Mouse (Mus musculus) ES-E14 (cell line): Measurements from ENCODE around the gene Ppm1h. TPM values are rescaled to one million over a fixed set of nuclear protein-coding genes. Genes with fewer than 3 reads are reported as not detected.

Experiments
- DNase-seq: peaks from one replicate; pipeline ENCODE4 v3.0.0-alpha.2; 2013; ENCODE audit warnings: low read depth, low spot score
- H3K27ac ChIP-seq: 2 replicates; pipeline ENCODE4 v1.5.1; 2012; ENCODE audit warnings: low read depth, mild to moderate bottlenecking, low read length, moderate library complexity, mixed read lengths; ENCODE audit not compliant: poor library complexity, insufficient read depth, severe bottlenecking
- H3K36me3 ChIP-seq: 2 replicates; pipeline ENCODE4 v1.6.1; 2012; ENCODE audit warnings: mild to moderate bottlenecking, low read length, moderate library complexity, mixed read lengths; ENCODE audit not compliant: control insufficient read depth, poor library complexity, insufficient read depth, severe bottlenecking
- H3K4me1 ChIP-seq, 2 experiments: fragments of 150-350 bp in 1 of 2; sonication (generic) in 1 of 2; 2 replicates each; pipeline ENCODE4 v1.6.1; 2012; ENCODE audit warnings: low read length in 2 of 2, mild to moderate bottlenecking in 1 of 2, mixed read lengths in 1 of 2; ENCODE audit not compliant: control insufficient read depth in 2 of 2, insufficient read depth in 2 of 2, poor library complexity in 1 of 2
- H3K4me3 ChIP-seq, 2 experiments: fragments of 150-350 bp in 1 of 2; sonication (generic) in 1 of 2; 2 replicates each; pipeline ENCODE4 v1.5.1; 2012; ENCODE audit warnings: low read length in 2 of 2, low read depth in 1 of 2, mild to moderate bottlenecking in 1 of 2, mixed read lengths in 1 of 2; ENCODE audit not compliant: insufficient read depth in 1 of 2, poor library complexity in 1 of 2, severe bottlenecking in 1 of 2
- H3K9ac ChIP-seq: 2 replicates; pipeline ENCODE4 v1.6.1; 2012; ENCODE audit warnings: low read depth, mild to moderate bottlenecking, low read length, mixed read lengths; ENCODE audit not compliant: poor library complexity, insufficient read depth, severe bottlenecking
- H3K9me3 ChIP-seq: fragments of 150-350 bp; sonication (generic); 2 replicates; pipeline ENCODE4 v1.6.1; 2012; ENCODE audit warnings: low read depth, mild to moderate bottlenecking, low read length; ENCODE audit not compliant: control insufficient read depth, insufficient read depth
- CHD2 ChIP-seq: IDR thresholded peaks from 2 replicates; pipeline ENCODE4 v1.6.1; 2014; ENCODE audit warnings: mild to moderate bottlenecking, low read depth, low read length, inconsistent platforms
- HCFC1 ChIP-seq: IDR thresholded peaks from 2 replicates; pipeline ENCODE4 v1.6.1; 2012; ENCODE audit warnings: low read length, inconsistent platforms, borderline replicate concordance; ENCODE audit not compliant: insufficient read depth
- MAFK ChIP-seq: IDR thresholded peaks from 2 replicates; pipeline ENCODE4 v1.6.1; 2014; ENCODE audit warnings: mild to moderate bottlenecking, low read depth, low read length, inconsistent platforms; ENCODE audit not compliant: insufficient read depth
- ZC3H11A ChIP-seq: IDR thresholded peaks from 2 replicates; pipeline ENCODE4 v1.6.1; 2012; ENCODE audit warnings: low read depth, mild to moderate bottlenecking, inconsistent platforms, low read length, borderline replicate concordance
- ZNF384 ChIP-seq: IDR thresholded peaks from 2 replicates; pipeline ENCODE4 v1.6.1; 2012; ENCODE audit warnings: low read depth, low read length, inconsistent platforms
- in situ Hi-C, 2 experiments: fragments of 600-800 bp; cut with MboI; formaldehyde crosslinking; loops; one replicate each; pipeline ENCODE4 v1.15.1; 2025; ENCODE audit warnings: low sequenced_read_pairs in 2 of 2, inconsistent platforms in 1 of 2; ENCODE audit not compliant: unreplicated experiment in 2 of 2
- total RNA-seq: library from RNA; depleted of rRNA; stranded (reverse); fragments of 300-350 nt; gene quantifications from 2 replicates; pipeline ENCODE4 v1.2.3, GENCODE M21; 2012

Ppm1h gene
- total RNA-seq, 1 experiment, result 4.5 TPM

GRCm38 (mm10) chr10:122802901-122803300 is 124.3 kb downstream of the Ppm1h start:
- no peak overlapping the region for H3K4me3 ChIP-seq
- no peaks in the 10 kb centered on the region for H3K36me3 ChIP-seq
- no peak overlapping the region for H3K9ac ChIP-seq
- DNase-seq, result peak; percentile 83
- TF ChIP-seq HCFC1 (no peak), CHD2 (no peak), MAFK (no peak), ZNF384 (no peak), ZC3H11A (no peak)
- H3K4me1 ChIP-seq, result peaks cover 0 to 18% of the 10 kb centered on the region in 2 experiments; a peak in 2 of 4 replicates
- no peak overlapping the region for H3K27ac ChIP-seq
- in situ Hi-C loops, result loop anchor here (5.0 to 25.0 kb wide), 4 partner anchors 209 to 309 kb away; no protein-coding TSS in a partner anchor
- no peaks in the 10 kb centered on the region for H3K9me3 ChIP-seq

- H3K4me3 ChIP-seq, result no peak overlapping the region
- H3K9ac ChIP-seq, result no peak overlapping the region
- H3K36me3 ChIP-seq, result no peaks in the 10 kb centered on the region
- no peak overlapping the region for H3K27ac ChIP-seq
- no peak for TF ChIP-seq MAFK
- peak; percentile 76 for TF ChIP-seq ZC3H11A
- no peak for TF ChIP-seq HCFC1
- TF ChIP-seq ZNF384, result 0 out of 2 replicates have a peak, but pooled peaks have one; percentile 13
- no peak for TF ChIP-seq CHD2
- H3K9me3 ChIP-seq, result no peaks in the 10 kb centered on the region
- H3K4me1 ChIP-seq, result peaks cover 0 to 18% of the 10 kb centered on the region in 2 experiments; a peak in 2 of 4 replicates
- in situ Hi-C loops, result loop anchor here (5.0 to 25.0 kb wide), 4 partner anchors 208 to 308 kb away; no protein-coding TSS in a partner anchor
- DNase-seq, result peak; percentile 65
Measured at GRCm38 (mm10) chr10:122803906-122804305, 125.3 kb downstream of the Ppm1h start.

- Histone ChIP-seq H3K4me3 (no peak overlapping the region), H3K36me3 (no peaks in the 10 kb centered on the region), H3K9ac (0 out of 2 replicates have a peak overlapping the region, but pooled peaks have one; percentile 11), H3K27ac (no peak overlapping the region), H3K9me3 (no peaks in the 10 kb centered on the region), H3K4me1 (peaks cover 0 to 18% of the 10 kb centered on the region in 2 experiments; a peak in 2 of 4 replicates)
- no peak for DNase-seq
- in situ Hi-C loops, result loop anchor here (10.0 to 25.0 kb wide), 3 partner anchors 206 to 306 kb away; no protein-coding TSS in a partner anchor
- TF ChIP-seq ZNF384 (peak; percentile 68), HCFC1 (no peak), CHD2 (no peak), ZC3H11A (no peak), MAFK (no peak)
Measured at GRCm38 (mm10) chr10:122805866-122806265, 127.3 kb downstream of the Ppm1h start.

GRCm38 (mm10) chr10:122807127-122808105 is 128.9 kb downstream of the Ppm1h start:
- Histone ChIP-seq H3K36me3 (no peaks in the 10 kb centered on the region), H3K4me3 (no peak overlapping the region), H3K9ac (no peak overlapping the region), H3K9me3 (no peaks in the 10 kb centered on the region), H3K27ac (no peak overlapping the region), H3K4me1 (peaks cover 0 to 11% of the 10 kb centered on the region in 2 experiments; a peak in 2 of 4 replicates)
- DNase-seq, result peak; percentile 75
- TF ChIP-seq ZNF384 (peak; percentile 99), ZC3H11A (peak; percentile 33; the same call in 1 of the 2 replicates), HCFC1 (no peak)
- in situ Hi-C loops, result loop anchor here (10.0 to 25.0 kb wide), 3 partner anchors 205 to 305 kb away; no protein-coding TSS in a partner anchor
